Mouse (Mus musculus) megakaryocyte, embryonic 14.5 days (primary cell): ENCODE measurements around the gene Ipcef1.

Experiments used
- FLI1 ChIP-seq: IDR thresholded peaks from 2 replicates; pipeline ENCODE4 v1.6.1; 2012; ENCODE audit warnings: low read length, inconsistent platforms, mixed read lengths
- GATA1 ChIP-seq: IDR thresholded peaks from 3 replicates; pipeline ENCODE4 v1.6.1; 2012; ENCODE audit warnings: mixed read lengths, low read length, inconsistent platforms, borderline replicate concordance

DNA sequence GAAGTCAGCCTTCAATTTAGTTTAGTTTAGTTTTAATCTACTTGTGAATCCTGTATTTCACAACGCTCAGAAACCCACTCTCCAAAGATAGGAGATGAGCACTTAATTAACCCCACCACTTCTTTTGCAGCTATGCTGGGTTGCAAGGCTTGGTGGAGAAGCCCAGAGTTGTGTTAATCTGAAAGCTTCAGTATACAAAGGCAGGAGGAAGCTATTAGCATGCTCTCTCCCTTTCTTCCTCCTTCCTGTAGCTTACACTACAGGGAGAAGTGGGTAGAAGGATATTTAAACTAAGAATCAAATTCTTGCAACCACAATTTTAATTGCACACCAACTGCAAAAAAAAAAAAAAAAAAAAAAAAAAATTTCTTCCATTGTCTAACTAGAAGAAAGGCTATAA, 136.3 kb downstream of the Ipcef1 start:
- TF ChIP-seq GATA1, result no peak
- TF ChIP-seq FLI1, result no peak
